Mouse (Mus musculus) embryonic fibroblast, embryonic 13.5 days (primary cell): Measurements from ENCODE around the gene Lrrc8e.

Source experiments
- CTCF ChIP-seq: IDR thresholded peaks from 2 replicates; pipeline ENCODE4 v1.5.1; 2011; ENCODE audit warnings: mild to moderate bottlenecking, control low read depth, low read length, moderate library complexity, borderline replicate concordance; ENCODE audit not compliant: insufficient read depth
- POLR2A ChIP-seq: IDR thresholded peaks from 2 replicates; pipeline ENCODE4 v1.6.1; 2011; ENCODE audit warnings: low read depth, mild to moderate bottlenecking, control low read depth, low read length, moderate library complexity

DNA sequence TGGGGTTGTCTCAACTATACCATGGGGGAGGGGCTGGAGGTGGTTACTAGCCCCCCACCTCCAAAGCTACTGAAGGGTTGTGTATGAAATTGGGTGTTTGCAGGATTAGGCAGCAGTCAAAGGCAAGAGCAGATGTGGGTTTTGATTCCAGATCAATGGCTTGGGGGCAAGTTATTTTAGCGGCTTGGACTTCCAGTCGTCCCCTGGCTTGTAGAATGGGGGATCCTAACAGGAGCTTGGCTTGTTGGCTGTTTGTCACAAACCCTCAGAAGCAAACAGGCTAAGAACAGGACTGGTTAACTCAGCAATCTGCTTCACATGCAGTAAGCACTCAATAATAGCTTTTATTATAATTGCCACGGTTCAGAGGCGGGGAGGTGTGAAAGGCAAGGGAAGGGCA lies 30.7 kb downstream of the Lrrc8e start:
- TF ChIP-seq CTCF: no peak
- TF ChIP-seq POLR2A: no peak
